Mouse (Mus musculus): Measurements from ENCODE around the gene Chn2. TPM values are rescaled to one million over a fixed set of nuclear protein-coding genes. Genes with fewer than 3 reads are reported as not detected.

Chn2 gene
- polyA plus RNA-seq, 1 experiment from 2014 or later = 9.4 TPM

DNA sequence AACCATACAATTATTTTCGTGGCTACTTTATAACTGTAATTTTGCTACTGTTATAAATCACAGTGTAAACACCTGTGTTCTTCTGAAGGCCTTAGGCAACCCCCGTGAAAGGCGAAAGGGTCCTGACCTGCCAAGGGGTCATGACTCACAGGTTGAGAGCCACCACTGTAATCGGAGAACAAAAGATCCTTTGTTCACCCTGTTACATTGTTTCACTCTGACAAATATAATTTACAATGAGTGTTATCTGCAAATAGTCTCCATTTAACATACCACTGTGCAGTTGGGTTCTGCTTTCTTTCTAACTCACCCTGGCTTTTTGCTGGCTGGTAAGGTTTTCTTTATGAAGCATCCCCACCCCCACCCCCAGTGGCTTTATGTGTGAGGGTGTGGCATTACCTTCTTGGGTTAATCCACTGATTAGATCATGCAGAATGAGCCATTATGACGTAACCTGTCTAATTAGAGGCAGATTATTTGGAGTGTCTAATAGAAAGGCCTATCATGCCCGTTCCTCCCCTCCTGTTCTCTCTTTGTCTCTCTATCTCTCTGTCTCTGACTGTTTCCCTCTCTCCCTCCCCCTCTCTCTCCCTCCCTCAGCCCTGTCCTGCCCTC lies 56.9 kb downstream of the Chn2 start:
- Histone ChIP-seq H3K27me3 (ENCODE audit: control insufficient read depth, insufficient read depth, low read depth, low read length) (no peaks in the 10 kb centered on the region; the same call in 1 of the 2 replicates), H3K9me3 (ENCODE audit: control insufficient read depth, low read length) (no peaks in the 10 kb centered on the region), H3K4me1 (replicated peaks; ENCODE audit: control insufficient read depth, insufficient read depth, low read length) (peaks cover 6% of the 10 kb centered on the region; the same call in 1 of the 2 replicates), H3K9ac (ENCODE audit: low read length) (no peak overlapping the region), H3K4me2 (ENCODE audit: low read depth, low read length) (no peak overlapping the region), H3K36me3 (ENCODE audit: control insufficient read depth, insufficient read depth, low read length) (no peaks in the 10 kb centered on the region), H3K27ac (ENCODE audit: low read length) (no peak overlapping the region), H3K4me3 (ENCODE audit: low read length) (no peak overlapping the region)
- WGBS = 49% methylated on average over 6 of the region's 6 CpGs
- ATAC-seq (ENCODE audit: low read depth) = no peak

DNA sequence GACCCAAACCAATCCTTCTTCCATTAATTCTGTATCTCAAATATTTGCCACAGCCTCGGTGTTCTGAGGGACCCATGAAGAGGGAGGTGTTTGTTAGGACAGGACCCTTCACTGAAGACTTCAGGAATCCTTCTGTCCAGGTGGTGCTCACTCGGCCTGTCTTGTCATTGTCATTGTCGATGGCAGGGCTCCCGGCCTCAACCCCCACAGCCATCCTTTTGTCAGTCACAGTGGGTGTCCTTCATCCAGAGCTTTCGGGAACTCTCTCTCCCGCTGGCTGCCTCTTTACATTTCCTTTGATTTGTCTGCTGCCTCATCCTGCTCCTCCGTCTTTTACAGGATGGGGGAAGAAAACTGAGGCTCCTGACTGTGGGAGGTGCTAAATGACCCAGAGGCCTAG lies 57.5 kb downstream of the Chn2 start:
- Histone ChIP-seq H3K4me2 (ENCODE audit: low read depth, low read length) (no peak overlapping the region), H3K27me3 (ENCODE audit: control insufficient read depth, insufficient read depth, low read depth, low read length) (no peaks in the 10 kb centered on the region; the same call in 1 of the 2 replicates), H3K27ac (ENCODE audit: low read length) (no peak overlapping the region), H3K9ac (ENCODE audit: low read length) (no peak overlapping the region), H3K4me3 (ENCODE audit: low read length) (no peak overlapping the region), H3K9me3 (ENCODE audit: control insufficient read depth, low read length) (no peaks in the 10 kb centered on the region), H3K36me3 (ENCODE audit: control insufficient read depth, insufficient read depth, low read length) (no peaks in the 10 kb centered on the region), H3K4me1 (replicated peaks; ENCODE audit: control insufficient read depth, insufficient read depth, low read length) (peaks cover 6% of the 10 kb centered on the region; the same call in 1 of the 2 replicates)
- no peak for ATAC-seq (ENCODE audit: low read depth)
- WGBS = 46% methylated on average over 7 of the region's 7 CpGs

DNA sequence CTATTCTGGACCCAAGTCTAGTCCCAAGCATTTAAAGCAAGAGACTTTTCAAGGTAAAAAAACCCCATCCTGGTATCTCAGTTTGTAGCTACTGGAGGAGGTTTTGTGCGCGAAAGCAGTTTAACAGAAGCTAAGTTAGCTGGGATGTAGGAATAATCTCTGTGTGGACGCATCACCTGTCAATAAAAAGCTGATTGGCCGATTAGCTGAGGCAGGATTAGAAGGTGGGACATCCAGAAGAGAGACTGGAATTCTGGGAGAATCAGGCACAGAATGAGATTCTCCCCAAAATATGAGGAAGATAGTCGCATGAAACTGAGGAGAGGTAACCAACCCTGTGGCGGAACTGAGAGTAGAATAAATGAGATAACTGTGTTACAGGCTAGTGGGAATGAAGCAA lies 59.0 kb downstream of the Chn2 start:
- Histone ChIP-seq H3K4me2 (ENCODE audit: low read depth, low read length) (no peak overlapping the region), H3K27ac (ENCODE audit: low read length) (no peak overlapping the region), H3K4me3 (ENCODE audit: low read length) (no peak overlapping the region), H3K4me1 (replicated peaks; ENCODE audit: control insufficient read depth, insufficient read depth, low read length) (peaks cover 9% of the 10 kb centered on the region), H3K9ac (ENCODE audit: low read length) (no peak overlapping the region), H3K27me3 (ENCODE audit: control insufficient read depth, insufficient read depth, low read depth, low read length) (no peaks in the 10 kb centered on the region; the same call in 1 of the 2 replicates), H3K9me3 (ENCODE audit: control insufficient read depth, low read length) (no peaks in the 10 kb centered on the region), H3K36me3 (ENCODE audit: control insufficient read depth, insufficient read depth, low read length) (no peaks in the 10 kb centered on the region)
- no peak for ATAC-seq (ENCODE audit: low read depth)
- 92% methylated on average over 6 of the region's 6 CpGs for WGBS

DNA sequence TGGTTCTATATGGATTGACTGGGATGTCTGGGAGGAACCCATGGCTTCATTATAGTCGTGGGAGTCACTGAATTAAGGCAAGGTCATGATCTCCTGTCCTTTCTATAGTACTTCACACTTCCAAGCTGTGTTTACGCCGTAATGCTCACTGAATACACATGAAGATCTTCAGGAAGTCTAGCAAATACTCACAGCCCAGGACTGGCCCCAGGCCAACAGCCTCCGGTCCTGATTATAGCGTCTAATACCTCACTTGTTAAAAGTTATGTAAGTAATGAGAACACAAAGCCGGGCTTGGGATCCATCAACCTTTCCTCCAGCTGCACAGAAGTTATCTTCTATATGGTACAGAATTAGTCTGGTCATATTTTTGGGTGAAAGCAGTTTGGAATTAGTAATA lies 60.3 kb downstream of the Chn2 start:
- peak; percentile 47; the same call in 1 of the 2 replicates for ATAC-seq (ENCODE audit: low read depth)
- Histone ChIP-seq H3K4me1 (replicated peaks; ENCODE audit: control insufficient read depth, insufficient read depth, low read length) (peaks cover 13% of the 10 kb centered on the region), H3K36me3 (ENCODE audit: control insufficient read depth, insufficient read depth, low read length) (no peaks in the 10 kb centered on the region), H3K9ac (ENCODE audit: low read length) (no peak overlapping the region), H3K27ac (ENCODE audit: low read length) (no peak overlapping the region), H3K27me3 (ENCODE audit: control insufficient read depth, insufficient read depth, low read depth, low read length) (no peaks in the 10 kb centered on the region; the same call in 1 of the 2 replicates), H3K4me2 (ENCODE audit: low read depth, low read length) (no peak overlapping the region), H3K4me3 (ENCODE audit: low read length) (no peak overlapping the region), H3K9me3 (ENCODE audit: control insufficient read depth, low read length) (no peaks in the 10 kb centered on the region)
- WGBS = 8% methylated on average over 6 of the region's 6 CpGs

DNA sequence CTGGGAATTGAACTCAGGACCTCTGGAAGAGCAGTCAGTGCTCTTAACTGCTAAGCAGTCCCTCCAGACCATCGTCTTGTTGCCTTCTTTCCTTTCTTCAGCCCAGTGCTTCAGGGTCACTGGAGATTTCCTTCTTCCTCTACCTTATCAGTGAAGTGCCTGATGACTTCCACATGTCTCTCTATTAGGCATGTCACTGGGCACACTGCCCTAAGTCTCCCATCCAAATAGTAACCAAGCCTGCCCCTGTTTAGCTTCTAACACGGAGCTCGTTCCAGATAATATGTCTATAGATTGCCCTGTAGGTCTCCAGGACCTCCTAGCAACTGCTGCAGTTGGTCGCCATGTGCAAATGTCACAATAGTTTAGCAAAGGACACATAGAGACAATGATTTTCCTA lies 62.9 kb downstream of the Chn2 start:
- no peak overlapping the region for H3K4me2 ChIP-seq (ENCODE audit: low read depth, low read length)

DNA sequence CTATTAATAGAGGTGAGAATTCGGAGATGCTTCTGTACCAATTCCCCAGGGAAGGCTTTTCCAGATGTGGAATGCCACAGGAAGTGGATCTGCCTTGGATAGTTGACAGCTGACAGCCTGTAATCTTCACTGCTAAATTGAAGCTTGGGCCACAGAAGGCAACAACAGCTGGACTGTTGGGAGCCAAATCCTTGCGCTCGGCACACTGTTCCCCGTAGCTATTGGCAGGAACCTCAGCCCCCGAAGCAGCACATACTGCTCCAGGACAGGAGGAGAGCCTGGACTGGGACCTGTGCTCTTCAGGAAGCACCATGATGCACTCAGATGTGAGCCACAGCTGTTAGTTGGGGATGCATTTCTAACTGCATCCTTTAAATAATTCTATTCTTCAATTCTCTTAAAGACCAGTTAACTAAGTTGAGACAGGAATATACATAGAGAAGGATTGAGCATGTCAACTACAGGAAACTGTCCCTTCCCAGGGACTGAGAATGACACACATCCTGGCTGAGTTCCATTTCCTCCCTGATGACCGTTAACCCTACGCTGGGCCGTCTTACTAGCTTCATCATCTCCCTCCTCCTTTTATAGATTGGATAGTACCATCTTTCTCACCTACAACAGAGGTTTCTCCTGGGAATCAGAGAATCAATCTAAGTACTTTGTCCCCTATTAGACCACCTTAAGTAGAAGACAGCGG lies 64.1 kb downstream of the Chn2 start:
- ATAC-seq (ENCODE audit: low read depth) = peak; percentile 37; the same call in 1 of the 2 replicates
- peaks cover 13% of the 10 kb centered on the region for H3K4me1 ChIP-seq (replicated peaks; ENCODE audit: control insufficient read depth, insufficient read depth, low read length)
- H3K36me3 ChIP-seq (ENCODE audit: control insufficient read depth, insufficient read depth, low read length) = no peaks in the 10 kb centered on the region
- no peak overlapping the region for H3K27ac ChIP-seq (ENCODE audit: low read length)
- H3K4me3 ChIP-seq (ENCODE audit: low read length) = no peak overlapping the region
- 55% methylated on average over 9 of the region's 9 CpGs for WGBS
- H3K9ac ChIP-seq (ENCODE audit: low read length) = no peak overlapping the region
- peaks cover under 1% of the 10 kb centered on the region; the same call in 1 of the 2 replicates for H3K27me3 ChIP-seq (ENCODE audit: control insufficient read depth, insufficient read depth, low read depth, low read length)
- no peak overlapping the region for H3K4me2 ChIP-seq (ENCODE audit: low read depth, low read length)
- no peaks in the 10 kb centered on the region for H3K9me3 ChIP-seq (ENCODE audit: control insufficient read depth, low read length)

More for the DNA sequence above, 62.9 kb downstream of the Chn2 start:
- WGBS = 52% methylated on average over 4 of the region's 4 CpGs
- no peak overlapping the region for H3K27ac ChIP-seq (ENCODE audit: low read length)
- no peaks in the 10 kb centered on the region for H3K9me3 ChIP-seq (ENCODE audit: control insufficient read depth, low read length)
- H3K9ac ChIP-seq (ENCODE audit: low read length) = no peak overlapping the region
- H3K4me1 ChIP-seq (replicated peaks; ENCODE audit: control insufficient read depth, insufficient read depth, low read length) = peaks cover 13% of the 10 kb centered on the region
- H3K36me3 ChIP-seq (ENCODE audit: control insufficient read depth, insufficient read depth, low read length) = no peaks in the 10 kb centered on the region
- no peaks in the 10 kb centered on the region; the same call in 1 of the 2 replicates for H3K27me3 ChIP-seq (ENCODE audit: control insufficient read depth, insufficient read depth, low read depth, low read length)
- H3K4me3 ChIP-seq (ENCODE audit: low read length) = no peak overlapping the region
- ATAC-seq (ENCODE audit: low read depth) = 0 out of 2 replicates have a peak, but pooled peaks have one; percentile 36

DNA sequence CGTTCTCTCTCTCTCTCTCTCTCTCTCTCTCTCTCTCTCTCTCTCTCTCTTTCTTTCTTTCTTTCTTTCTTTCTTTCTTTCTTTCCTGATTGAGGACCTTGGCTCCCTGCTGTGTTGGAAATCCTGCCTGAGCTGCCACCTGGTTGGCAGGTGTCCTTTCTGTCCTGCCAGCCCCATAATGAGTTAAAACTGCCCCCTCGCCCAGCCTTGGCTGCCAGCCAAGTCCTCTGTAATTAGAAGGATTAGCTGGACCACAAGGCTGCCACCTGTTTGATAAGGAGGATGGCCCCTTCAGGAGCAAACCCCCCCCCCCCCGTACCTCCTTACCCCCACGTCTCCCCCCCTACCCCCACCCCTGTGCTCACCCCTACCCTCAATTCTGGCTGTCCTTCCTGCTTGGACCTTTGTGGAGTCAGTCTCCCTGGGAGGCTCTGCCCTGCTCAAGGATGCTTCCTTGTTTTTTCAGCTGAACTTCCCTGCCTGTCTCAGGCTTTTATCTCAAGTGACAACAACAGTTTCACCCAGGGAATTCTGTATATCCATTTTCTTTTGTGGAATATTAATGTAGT lies 72.1 kb downstream of the Chn2 start:
- no peaks in the 10 kb centered on the region for H3K36me3 ChIP-seq (ENCODE audit: control insufficient read depth, insufficient read depth, low read length)
- WGBS = 15% methylated on average over 3 of the region's 4 CpGs

DNA sequence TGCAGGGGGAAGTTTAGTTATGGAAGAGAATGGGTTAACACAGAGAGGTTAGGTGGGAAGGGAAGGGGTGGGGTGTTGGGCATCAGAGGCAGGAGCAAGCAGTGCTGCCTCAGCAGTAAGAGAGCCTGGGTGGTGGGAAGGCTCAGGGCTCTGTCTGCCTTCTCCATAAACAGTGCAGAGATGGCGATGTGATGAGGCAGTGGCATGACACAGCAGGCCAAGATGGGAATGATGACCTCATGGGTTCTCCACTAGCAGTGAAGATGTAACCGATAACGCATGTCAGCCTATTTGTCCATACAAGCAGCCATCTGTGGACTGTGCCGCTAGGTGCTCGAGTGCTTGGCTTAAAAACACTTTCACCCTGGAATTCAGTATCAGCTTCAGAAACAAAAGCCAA lies 74.0 kb downstream of the Chn2 start:
- Histone ChIP-seq H3K27me3 (ENCODE audit: control insufficient read depth, insufficient read depth, low read depth, low read length) (peaks cover 3% of the 10 kb centered on the region; the same call in 1 of the 2 replicates), H3K9me3 (ENCODE audit: control insufficient read depth, low read length) (no peaks in the 10 kb centered on the region), H3K4me3 (ENCODE audit: low read length) (no peak overlapping the region), H3K36me3 (ENCODE audit: control insufficient read depth, insufficient read depth, low read length) (no peaks in the 10 kb centered on the region), H3K27ac (ENCODE audit: low read length) (no peak overlapping the region), H3K4me1 (replicated peaks; ENCODE audit: control insufficient read depth, insufficient read depth, low read length) (no peaks in the 10 kb centered on the region), H3K4me2 (ENCODE audit: low read depth, low read length) (no peak overlapping the region), H3K9ac (ENCODE audit: low read length) (no peak overlapping the region)
- no peak for ATAC-seq (ENCODE audit: low read depth)
- 86% methylated on average over 5 of the region's 5 CpGs for WGBS

More for the DNA sequence above, 72.1 kb downstream of the Chn2 start:
- Histone ChIP-seq H3K9ac (ENCODE audit: low read length) (no peak overlapping the region), H3K4me1 (replicated peaks; ENCODE audit: control insufficient read depth, insufficient read depth, low read length) (no peaks in the 10 kb centered on the region), H3K27ac (ENCODE audit: low read length) (no peak overlapping the region), H3K4me3 (ENCODE audit: low read length) (no peak overlapping the region), H3K27me3 (ENCODE audit: control insufficient read depth, insufficient read depth, low read depth, low read length) (peaks cover 3% of the 10 kb centered on the region; the same call in 1 of the 2 replicates), H3K4me2 (ENCODE audit: low read depth, low read length) (no peak overlapping the region), H3K9me3 (ENCODE audit: control insufficient read depth, low read length) (no peaks in the 10 kb centered on the region)
- no peak for ATAC-seq (ENCODE audit: low read depth)

DNA sequence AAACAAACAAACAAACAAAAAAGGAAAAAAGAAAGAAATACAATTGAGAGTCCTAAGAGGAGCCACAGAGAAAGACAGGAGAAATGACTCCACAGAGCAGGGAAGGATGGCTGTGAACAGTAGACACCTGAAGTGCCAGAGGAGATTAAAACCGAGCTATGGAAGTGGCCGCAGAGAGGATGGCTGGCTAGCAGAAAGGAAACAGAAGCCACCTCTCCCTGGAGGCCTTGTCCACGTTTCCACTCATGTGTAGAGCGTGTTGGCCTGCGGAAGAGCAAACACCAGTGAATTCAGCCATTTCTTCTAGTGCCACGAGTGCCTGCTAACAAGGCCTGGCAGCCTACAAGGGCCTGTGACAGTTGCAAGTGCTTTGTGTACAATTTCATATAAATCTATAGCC lies 75.1 kb downstream of the Chn2 start:
- Histone ChIP-seq H3K27me3 (ENCODE audit: control insufficient read depth, insufficient read depth, low read depth, low read length) (no peaks in the 10 kb centered on the region; the same call in 1 of the 2 replicates), H3K27ac (ENCODE audit: low read length) (no peak overlapping the region), H3K9ac (ENCODE audit: low read length) (no peak overlapping the region), H3K4me2 (ENCODE audit: low read depth, low read length) (no peak overlapping the region), H3K9me3 (ENCODE audit: control insufficient read depth, low read length) (no peaks in the 10 kb centered on the region), H3K4me1 (replicated peaks; ENCODE audit: control insufficient read depth, insufficient read depth, low read length) (no peaks in the 10 kb centered on the region), H3K36me3 (ENCODE audit: control insufficient read depth, insufficient read depth, low read length) (no peaks in the 10 kb centered on the region), H3K4me3 (ENCODE audit: low read length) (no peak overlapping the region)
- no peak for ATAC-seq (ENCODE audit: low read depth)
- 74% methylated on average over 6 of the region's 6 CpGs for WGBS
